Mouse (Mus musculus) bone marrow macrophage, adult 2 months (primary cell): Measurements from ENCODE around the gene Olfr1347.

Experiments
- CTCF ChIP-seq: IDR thresholded peaks from 2 replicates; pipeline ENCODE4 v1.5.1; 2012; ENCODE audit warnings: low read depth, mild to moderate bottlenecking, low read length, moderate library complexity
- POLR2A ChIP-seq: IDR thresholded peaks from 2 replicates; pipeline ENCODE4 v1.6.1; 2012; ENCODE audit warnings: mild to moderate bottlenecking, low read depth, low read length, borderline replicate concordance

DNA sequence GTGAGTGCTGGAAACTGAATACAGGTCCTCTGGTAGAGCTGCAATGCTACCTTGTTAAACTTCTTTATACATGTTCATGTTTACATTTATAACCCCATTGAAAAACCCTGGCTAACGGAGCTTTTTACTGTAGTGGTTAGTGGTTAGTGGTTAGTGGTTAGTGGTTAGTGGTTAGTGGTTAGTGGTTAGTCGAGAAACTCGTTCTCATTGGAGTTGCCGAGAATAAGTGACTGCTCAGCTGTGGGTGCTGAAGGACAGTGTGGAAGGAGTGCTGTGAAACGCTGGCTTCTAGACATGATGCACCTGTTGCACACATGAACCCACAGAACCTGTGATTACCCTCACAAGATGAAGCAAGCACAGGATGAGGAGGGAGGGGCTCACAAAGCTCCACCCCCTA is 51.8 kb downstream of the Olfr1347 start:
- TF ChIP-seq POLR2A, result no peak
- no peak for TF ChIP-seq CTCF
